Mouse (Mus musculus) heart, embryonic 13.5 days (tissue): ENCODE measurements around the gene Vamp5. TPM values are rescaled to one million over a fixed set of nuclear protein-coding genes. Genes with fewer than 3 reads are reported as not detected.

Experiments used
- ATAC-seq: fragments of 200-750 bp; cut with Nextera tagmentation; 2 replicates; pipeline ENCODE4 v1.8.0; 2017; ENCODE audit warnings: moderate TSS enrichment; ENCODE audit not compliant: insufficient number of reproducible peaks, low FRiP score, low TSS enrichment; ENCODE audit errors: extremely low read depth
- H3K27ac ChIP-seq: fragments of 300-500 bp; sonication (generic); replicated peaks from 2 replicates; pipeline ENCODE4 v1.5.1; 2015; ENCODE audit warnings: moderate library complexity, mild to moderate bottlenecking, inconsistent platforms
- H3K27me3 ChIP-seq: fragments of 300-500 bp; sonication (generic); replicated peaks from 2 replicates; pipeline ENCODE4 v1.6.1; 2015; ENCODE audit warnings: mild to moderate bottlenecking, inconsistent platforms
- H3K36me3 ChIP-seq: fragments of 300-500 bp; sonication (generic); 2 replicates; pipeline ENCODE4 v1.6.1; 2015; ENCODE audit warnings: mild to moderate bottlenecking, inconsistent platforms
- H3K4me1 ChIP-seq: fragments of 300-500 bp; sonication (generic); 2 replicates; pipeline ENCODE4 v1.6.1; 2015; ENCODE audit warnings: inconsistent platforms
- H3K4me2 ChIP-seq: fragments of 300-500 bp; sonication (generic); 2 replicates; pipeline ENCODE4 v1.6.1; 2015; ENCODE audit warnings: inconsistent platforms, mild to moderate bottlenecking, moderate library complexity
- H3K4me3 ChIP-seq: fragments of 300-500 bp; sonication (generic); 2 replicates; pipeline ENCODE4 v1.5.1; 2015; ENCODE audit warnings: moderate library complexity, mild to moderate bottlenecking, inconsistent platforms
- H3K9ac ChIP-seq: fragments of 300-500 bp; sonication (generic); 2 replicates; pipeline ENCODE4 v1.6.1; 2015; ENCODE audit warnings: inconsistent platforms, mild to moderate bottlenecking, moderate library complexity
- H3K9me3 ChIP-seq: fragments of 300-500 bp; sonication (generic); 2 replicates; pipeline ENCODE4 v1.6.1; 2016; ENCODE audit warnings: inconsistent platforms
- WGBS: fragments of 180-500 bp; shearing (Covaris S2); methylation state at CpG from one replicate; pipeline ENCODE4 v1.1.7; 2015; ENCODE audit warnings: mixed read lengths; 5-methylcytosine and 5-hydroxymethylcytosine counted together
- polyA plus RNA-seq: library from polyadenylated mRNA; unstranded; fragments of >200 nt; fragmentation: Nextera tagmentation; extraction: Ambion mirVana; gene quantifications from 2 replicates; pipeline ENCODE4 v1.2.1, GENCODE M21; 2015

The Vamp5 gene
- polyA plus RNA-seq, 1 experiment from 2014 or later, result 42.7 TPM

DNA sequence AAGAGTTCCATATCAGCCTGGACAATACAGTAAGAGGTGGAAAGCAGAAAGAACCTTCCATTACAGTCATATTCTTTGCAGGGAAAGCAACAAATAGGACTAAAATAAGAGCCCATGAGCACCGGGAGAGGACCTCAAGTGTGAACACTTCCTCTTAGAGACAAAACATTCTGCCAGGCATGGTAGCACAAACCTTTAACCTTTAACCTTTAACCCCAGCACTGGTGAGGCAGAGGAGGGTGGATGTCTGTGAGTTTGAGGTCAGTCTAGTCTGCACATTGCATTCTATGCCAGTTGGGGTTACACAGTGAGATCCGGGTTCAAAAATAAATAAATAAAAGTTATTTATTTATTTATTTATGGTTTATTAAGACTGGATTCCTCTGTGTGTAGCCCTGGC is 39.8 kb downstream of the Vamp5 start:
- H3K27ac ChIP-seq, result no peak overlapping the region
- H3K4me3 ChIP-seq, result no peak overlapping the region
- WGBS, result 74% methylated on average over 2 of the region's 2 CpGs
- no peak for ATAC-seq
- H3K9ac ChIP-seq, result no peak overlapping the region
- no peaks in the 10 kb centered on the region for H3K9me3 ChIP-seq
- H3K4me2 ChIP-seq, result no peak overlapping the region
- peaks cover 61% of the 10 kb centered on the region for H3K36me3 ChIP-seq
- no peaks in the 10 kb centered on the region for H3K27me3 ChIP-seq
- H3K4me1 ChIP-seq, result peaks cover 16% of the 10 kb centered on the region

- ATAC-seq, result no peak
- 34% methylated on average over 5 of the region's 5 CpGs for WGBS
- Histone ChIP-seq H3K9me3 (no peaks in the 10 kb centered on the region), H3K9ac (0 out of 2 replicates have a peak overlapping the region, but pooled peaks have one; percentile 24), H3K4me2 (no peak overlapping the region), H3K27ac (peak overlapping the region; percentile 73), H3K36me3 (peaks cover 98% of the 10 kb centered on the region), H3K4me3 (no peak overlapping the region), H3K4me1 (peaks cover 20% of the 10 kb centered on the region), H3K27me3 (no peaks in the 10 kb centered on the region)
These were observed 47.2 kb downstream of the Vamp5 start for GRCm38 (mm10) chr6:72333111-72333510.

DNA sequence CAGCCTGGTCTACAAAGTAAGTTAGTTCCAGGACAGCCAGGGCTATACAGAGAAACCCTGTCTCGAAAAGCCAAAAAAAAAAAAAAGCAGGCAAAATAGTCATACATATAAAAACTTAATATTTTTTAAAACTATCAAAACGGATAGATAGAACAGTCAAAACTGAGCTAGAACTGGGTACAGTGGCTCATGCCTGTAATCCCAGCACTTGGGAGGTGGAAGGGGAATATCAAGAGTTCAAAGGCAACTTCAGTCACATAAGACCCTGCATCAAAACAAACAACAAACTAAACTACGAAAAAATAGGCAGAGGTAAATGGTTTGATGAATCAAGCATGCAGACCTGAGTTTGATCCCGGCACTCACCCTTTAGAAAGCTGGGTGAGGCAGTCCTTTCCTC is 50.1 kb downstream of the Vamp5 start:
- peaks cover 20% of the 10 kb centered on the region for H3K4me1 ChIP-seq
- no peaks in the 10 kb centered on the region for H3K27me3 ChIP-seq
- no peak overlapping the region for H3K9ac ChIP-seq
- no peak for ATAC-seq
- 88% methylated on average over 4 of the region's 4 CpGs for WGBS
- H3K4me3 ChIP-seq, result no peak overlapping the region
- H3K27ac ChIP-seq, result no peak overlapping the region
- H3K4me2 ChIP-seq, result no peak overlapping the region
- H3K9me3 ChIP-seq, result no peaks in the 10 kb centered on the region
- peaks cover 98% of the 10 kb centered on the region for H3K36me3 ChIP-seq

DNA sequence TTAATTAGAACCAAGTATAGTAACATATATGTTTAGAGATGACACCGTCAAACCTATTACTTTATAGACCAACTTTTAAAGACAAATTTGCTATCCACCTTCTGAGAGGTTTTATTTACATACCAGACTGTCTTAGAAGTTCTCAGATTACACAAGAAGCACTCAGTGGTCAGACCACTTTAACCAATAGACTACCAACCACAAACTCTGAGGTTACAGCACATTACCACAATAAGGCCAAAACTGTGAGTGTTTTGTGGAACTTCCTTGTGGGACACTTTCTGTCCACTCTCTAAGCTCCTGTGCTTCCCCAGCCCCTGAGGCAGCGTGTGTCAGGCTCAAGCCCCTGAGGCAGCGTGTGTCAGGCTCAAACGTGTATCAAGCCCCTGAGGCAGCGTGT is 51.2 kb downstream of the Vamp5 start:
- H3K9me3 ChIP-seq, result no peaks in the 10 kb centered on the region
- H3K4me1 ChIP-seq, result peaks cover 19% of the 10 kb centered on the region
- no peak overlapping the region for H3K4me3 ChIP-seq
- ATAC-seq, result no peak
- peaks cover 98% of the 10 kb centered on the region for H3K36me3 ChIP-seq
- no peak overlapping the region for H3K4me2 ChIP-seq
- no peak overlapping the region for H3K27ac ChIP-seq
- no peak overlapping the region for H3K9ac ChIP-seq
- WGBS, result 92% methylated on average over 5 of the region's 5 CpGs
- H3K27me3 ChIP-seq, result no peaks in the 10 kb centered on the region

DNA sequence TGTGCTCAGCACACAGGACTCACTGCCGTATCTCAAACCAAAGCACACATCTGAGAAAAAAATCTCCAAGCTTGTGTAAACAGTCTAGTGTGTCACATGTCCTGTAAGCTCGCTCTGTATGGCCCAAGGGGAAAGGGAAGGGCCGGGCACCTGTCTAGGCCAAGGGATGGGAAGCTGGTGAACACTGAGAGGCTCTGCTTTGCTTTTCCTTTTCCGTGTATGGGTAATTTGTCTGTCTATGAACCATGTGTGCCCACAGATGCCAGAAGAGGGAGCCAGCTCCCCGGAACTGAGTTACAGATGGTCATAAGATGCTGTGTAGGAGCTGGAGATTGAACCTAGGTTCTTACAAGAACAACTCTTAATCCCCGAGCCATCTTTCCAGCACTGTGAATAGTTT is 54.0 kb downstream of the Vamp5 start:
- Histone ChIP-seq H3K27ac (no peak overlapping the region), H3K4me2 (no peak overlapping the region), H3K36me3 (peaks cover 98% of the 10 kb centered on the region), H3K9me3 (no peaks in the 10 kb centered on the region), H3K27me3 (no peaks in the 10 kb centered on the region), H3K4me3 (no peak overlapping the region), H3K9ac (no peak overlapping the region), H3K4me1 (no peaks in the 10 kb centered on the region)
- WGBS, result 68% methylated on average over 6 of the region's 6 CpGs
- ATAC-seq, result no peak

DNA sequence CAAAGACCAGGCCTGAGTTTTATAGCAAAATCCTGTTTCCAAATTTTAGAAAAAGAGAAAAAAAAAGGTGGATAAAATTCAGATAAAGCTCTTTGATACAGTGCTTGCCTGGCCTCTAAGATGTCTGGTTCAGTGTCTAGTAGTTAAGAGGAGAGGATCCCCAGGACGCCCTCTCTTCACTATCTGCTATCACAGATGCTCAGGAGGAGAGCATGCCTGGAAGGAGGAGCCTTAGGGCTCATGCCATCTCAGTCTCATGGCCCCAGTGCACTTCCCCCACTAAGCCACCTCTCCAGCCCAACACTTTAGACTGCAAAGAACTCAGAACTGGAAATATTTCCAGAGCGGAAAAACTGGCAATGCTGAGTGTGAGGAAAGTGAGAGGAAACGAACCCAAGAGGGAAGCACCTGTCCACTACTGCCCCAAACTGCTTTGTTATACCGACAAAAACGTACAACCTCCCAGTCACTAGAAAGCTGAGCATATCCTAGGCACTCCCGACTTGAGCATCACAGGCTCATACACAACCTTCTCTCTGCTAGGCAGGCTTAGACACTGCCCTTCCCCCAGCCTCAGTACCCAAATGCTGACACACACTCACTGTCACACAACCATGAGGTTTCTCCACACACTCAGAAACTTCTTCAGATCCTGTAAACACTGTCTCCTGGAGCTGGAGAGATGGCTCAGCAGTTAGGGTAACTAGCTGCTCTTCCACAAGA is 56.3 kb downstream of the Vamp5 start:
- Histone ChIP-seq H3K4me1 (peaks cover 3% of the 10 kb centered on the region; the same call in 1 of the 2 replicates), H3K9me3 (no peaks in the 10 kb centered on the region), H3K4me3 (no peak overlapping the region), H3K9ac (no peak overlapping the region), H3K36me3 (peaks cover 100% of the 10 kb centered on the region), H3K27ac (no peak overlapping the region), H3K27me3 (no peaks in the 10 kb centered on the region), H3K4me2 (no peak overlapping the region)
- ATAC-seq, result no peak
- 78% methylated on average over 6 of the region's 6 CpGs for WGBS

- Histone ChIP-seq H3K27me3 (no peaks in the 10 kb centered on the region), H3K27ac (no peak overlapping the region)
These were observed 57.3 kb downstream of the Vamp5 start for GRCm38 (mm10) chr6:72322936-72323335.

GRCm38 (mm10) chr6:72319019-72319418 is 61.2 kb downstream of the Vamp5 start:
- Histone ChIP-seq H3K27me3 (no peaks in the 10 kb centered on the region), H3K9me3 (no peaks in the 10 kb centered on the region), H3K4me2 (no peak overlapping the region), H3K9ac (peak overlapping the region; percentile 42; the same call in 1 of the 2 replicates), H3K27ac (0 out of 2 replicates have a peak overlapping the region, but pooled peaks have one; percentile 18), H3K36me3 (peaks cover 75% of the 10 kb centered on the region), H3K4me1 (peaks cover 25% of the 10 kb centered on the region), H3K4me3 (no peak overlapping the region)
- ATAC-seq, result no peak
- WGBS, result 67% methylated on average over 11 of the region's 11 CpGs

More at GRCm38 (mm10) chr6:72322936-72323335, 57.3 kb downstream of the Vamp5 start:
- Histone ChIP-seq H3K36me3 (peaks cover 100% of the 10 kb centered on the region), H3K9me3 (no peaks in the 10 kb centered on the region), H3K4me3 (no peak overlapping the region), H3K9ac (no peak overlapping the region), H3K4me2 (no peak overlapping the region), H3K4me1 (peaks cover 3% of the 10 kb centered on the region; the same call in 1 of the 2 replicates)
- ATAC-seq, result no peak
- 97% methylated on average over 3 of the region's 3 CpGs for WGBS

Other genes starting within 250 kb of the Vamp5 start
- 13.3 and 13.7 TPM in 2 replicates for gene Atoh8, start 144.9 kb downstream of the Vamp5 start, polyA plus RNA-seq
- 0.17 and 1.1 TPM in 2 replicates for gene Sftpb, start 75.9 kb downstream of the Vamp5 start, polyA plus RNA-seq
- gene Usp39, start 35.3 kb downstream of the Vamp5 start, polyA plus RNA-seq, result 30.7 TPM in 2 replicates
- gene 0610030E20Rik, start 33.2 kb downstream of the Vamp5 start, polyA plus RNA-seq, result 16.8 and 17.9 TPM in 2 replicates
- 13.4 and 15.1 TPM in 2 replicates for gene Tmem150a, start 25.0 kb downstream of the Vamp5 start, polyA plus RNA-seq
- gene Rnf181, start 13.5 kb downstream of the Vamp5 start, polyA plus RNA-seq, result 88.4 and 104 TPM in 2 replicates
- 127 and 150 TPM in 2 replicates for gene Vamp8, start 10.2 kb upstream of the Vamp5 start, polyA plus RNA-seq
- gene Ggcx, start 33.8 kb upstream of the Vamp5 start, polyA plus RNA-seq, result 28.3 and 31.5 TPM in 2 replicates
- 264 and 267 TPM in 2 replicates for gene Mat2a, start 59.1 kb upstream of the Vamp5 start, polyA plus RNA-seq
- 0.21 TPM in 1 of 2 replicates, not detected in the other for gene Sh2d6, start 141.2 kb upstream of the Vamp5 start, polyA plus RNA-seq
- gene Capg, start 163.9 kb upstream of the Vamp5 start, polyA plus RNA-seq, result 25.1 and 25.4 TPM in 2 replicates
- 10.6 and 11.8 TPM in 2 replicates for gene Elmod3, start 217.9 kb upstream of the Vamp5 start, polyA plus RNA-seq
- 18.3 and 20.1 TPM in 2 replicates for gene Retsat, start 218.0 kb upstream of the Vamp5 start, polyA plus RNA-seq
- 21.5 and 24.0 TPM in 2 replicates for gene Tgoln1, start 236.5 kb upstream of the Vamp5 start, polyA plus RNA-seq